In the genomic region with DNA sequence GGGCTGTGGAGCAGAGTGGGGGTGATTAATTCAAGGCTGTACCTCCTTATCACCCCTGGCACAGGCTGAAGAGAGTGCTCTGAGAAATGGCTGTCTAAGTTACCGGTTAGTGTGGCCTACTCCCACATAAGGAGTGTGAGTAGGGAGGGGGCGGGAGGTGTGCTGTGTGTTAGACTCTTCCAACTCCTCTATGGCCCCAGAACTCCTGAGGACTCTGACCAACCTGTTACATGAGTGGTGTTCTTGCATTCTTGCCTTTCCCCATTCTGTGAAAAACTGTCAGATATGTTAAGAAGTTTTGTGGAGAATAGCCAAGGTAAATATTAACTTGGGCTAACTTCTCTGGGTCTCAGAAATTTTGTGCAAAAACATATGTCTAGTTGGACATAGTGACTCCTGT, we compare ENCODE assay signal across 14 mouse cellular contexts.
"Had no signal": no experiment of that assay in that cellular context is flagged by ENCODE, and none has a peak within 500 bp of the region (broad histone marks: within the 10 kb centered on the region; RNA-seq: fewer than 3 reads in every experiment).

No protein-coding gene starts in this region.

- H3K4me1 ChIP-seq: intestine, embryonic 15.5 days; liver, embryonic 13.5 days; midbrain, embryonic 12.5 days had no signal

- H3K27ac ChIP-seq: intestine, embryonic 15.5 days; kidney, postnatal 0 days; layer of hippocampus, adult 2 months; limb, embryonic 12.5 days; liver, embryonic 13.5 days; midbrain, embryonic 12.5 days had no signal

- H3K36me3 ChIP-seq: intestine, embryonic 15.5 days; limb, embryonic 12.5 days; liver, embryonic 13.5 days; midbrain, embryonic 12.5 days had no signal

- H3K4me3 ChIP-seq: intestine, embryonic 15.5 days; layer of hippocampus, adult 2 months; limb, embryonic 12.5 days; liver, embryonic 13.5 days; midbrain, embryonic 12.5 days had no signal

- ATAC-seq: intestine, embryonic 15.5 days; liver, postnatal 0 days; midbrain, embryonic 16.5 days had no signal

- H3K9ac ChIP-seq: intestine, embryonic 15.5 days; limb, embryonic 12.5 days; liver, embryonic 13.5 days; liver, postnatal 0 days; midbrain, embryonic 12.5 days had no signal

- DNase-seq: kidney, adult 8-10 months; kidney, postnatal 4 days; liver; liver, embryonic 13.5 days; liver, postnatal 0 days; right cerebral cortex, postnatal 4 days; spleen, adult 18-20 months; thymus, postnatal 36 days had no signal

- H3K4me2 ChIP-seq: intestine, embryonic 15.5 days; limb, embryonic 12.5 days; liver, embryonic 13.5 days; midbrain, embryonic 12.5 days had no signal

- H3K9me3 ChIP-seq: intestine, embryonic 15.5 days; limb, embryonic 12.5 days; liver, embryonic 13.5 days; midbrain, embryonic 12.5 days had no signal

- H3K27me3 ChIP-seq: intestine, embryonic 15.5 days; liver, embryonic 13.5 days; midbrain, embryonic 12.5 days had no signal
